Mouse (Mus musculus) bone marrow macrophage, adult 2 months (primary cell): ENCODE measurements around the gene Cpvl. TPM values are rescaled to one million over a fixed set of nuclear protein-coding genes. Genes with fewer than 3 reads are reported as not detected.

Source experiments
- H3K27ac ChIP-seq: 2 replicates; pipeline ENCODE4 v1.5.1; 2012; ENCODE audit warnings: low read depth, low read length; ENCODE audit not compliant: insufficient read depth
- H3K4me1 ChIP-seq: 2 replicates; pipeline ENCODE4 v1.6.1; 2012; ENCODE audit warnings: low read length; ENCODE audit not compliant: control insufficient read depth, insufficient read depth
- H3K4me3 ChIP-seq: 2 replicates; pipeline ENCODE4 v1.5.1; 2012; ENCODE audit warnings: mild to moderate bottlenecking, low read length, moderate library complexity; ENCODE audit not compliant: insufficient read depth
- CTCF ChIP-seq: IDR thresholded peaks from 2 replicates; pipeline ENCODE4 v1.5.1; 2012; ENCODE audit warnings: low read depth, mild to moderate bottlenecking, low read length, moderate library complexity
- POLR2A ChIP-seq: IDR thresholded peaks from 2 replicates; pipeline ENCODE4 v1.6.1; 2012; ENCODE audit warnings: mild to moderate bottlenecking, low read depth, low read length, borderline replicate concordance
- polyA plus RNA-seq: library from polyadenylated mRNA; stranded (reverse); fragments of >200 nt; gene quantifications from 2 replicates; pipeline ENCODE4 v1.2.4, GENCODE M21; 2012; ENCODE audit not compliant: missing spikeins, insufficient read depth, insufficient read length

The Cpvl gene
- polyA plus RNA-seq, 1 experiment: not detected

GRCm38 (mm10) chr6:53880530-53881234 is 97.8 kb downstream of the Cpvl start:
- Histone ChIP-seq H3K4me3 (peak overlapping the region; percentile 49), H3K27ac (no peak overlapping the region), H3K4me1 (no peaks in the 10 kb centered on the region)
- TF ChIP-seq POLR2A (no peak), CTCF (no peak)

GRCm38 (mm10) chr6:53879567-53879966 is 98.9 kb downstream of the Cpvl start:
- no peak overlapping the region for H3K4me3 ChIP-seq
- TF ChIP-seq CTCF: no peak
- TF ChIP-seq POLR2A: no peak
- no peak overlapping the region for H3K27ac ChIP-seq
- H3K4me1 ChIP-seq: no peaks in the 10 kb centered on the region

- Histone ChIP-seq H3K4me3 (no peak overlapping the region), H3K4me1 (no peaks in the 10 kb centered on the region), H3K27ac (no peak overlapping the region)
- no peak for TF ChIP-seq CTCF
- no peak for TF ChIP-seq POLR2A
Observed at GRCm38 (mm10) chr6:53874881-53875429, 103.5 kb downstream of the Cpvl start.

- Histone ChIP-seq H3K27ac (no peak overlapping the region), H3K4me3 (no peak overlapping the region)
- TF ChIP-seq POLR2A (no peak), CTCF (no peak)
Observed at GRCm38 (mm10) chr6:53871903-53872302, 106.6 kb downstream of the Cpvl start.

GRCm38 (mm10) chr6:53863011-53863410 is 115.5 kb downstream of the Cpvl start:
- H3K4me3 ChIP-seq: no peak overlapping the region
- H3K4me1 ChIP-seq: 0 out of 2 replicates have a peak, but pooled peaks cover 2% of the 10 kb centered on the region
- TF ChIP-seq POLR2A (no peak), CTCF (no peak)
- no peak overlapping the region for H3K27ac ChIP-seq

More at GRCm38 (mm10) chr6:53871903-53872302, 106.6 kb downstream of the Cpvl start:
- H3K4me1 ChIP-seq: no peaks in the 10 kb centered on the region

- TF ChIP-seq CTCF (no peak), POLR2A (no peak)
- Histone ChIP-seq H3K27ac (no peak overlapping the region), H3K4me1 (peaks cover 4% of the 10 kb centered on the region; the same call in 1 of the 2 replicates), H3K4me3 (no peak overlapping the region)
Observed at GRCm38 (mm10) chr6:53859106-53859505, 119.4 kb downstream of the Cpvl start.

GRCm38 (mm10) chr6:53857822-53858221 is 120.6 kb downstream of the Cpvl start:
- no peak for TF ChIP-seq POLR2A
- no peak for TF ChIP-seq CTCF
- H3K4me3 ChIP-seq: no peak overlapping the region
- H3K27ac ChIP-seq: no peak overlapping the region
- H3K4me1 ChIP-seq: peaks cover 5% of the 10 kb centered on the region; the same call in 1 of the 2 replicates

- no peak overlapping the region for H3K4me3 ChIP-seq
Observed at GRCm38 (mm10) chr6:53856775-53857174, 121.7 kb downstream of the Cpvl start.

GRCm38 (mm10) chr6:53854971-53855856 is 123.3 kb downstream of the Cpvl start:
- H3K4me1 ChIP-seq: peaks cover 5% of the 10 kb centered on the region; the same call in 1 of the 2 replicates
- H3K4me3 ChIP-seq: no peak overlapping the region
- H3K27ac ChIP-seq: no peak overlapping the region
- no peak for TF ChIP-seq CTCF
- TF ChIP-seq POLR2A: no peak

More at GRCm38 (mm10) chr6:53856775-53857174, 121.7 kb downstream of the Cpvl start:
- no peak for TF ChIP-seq POLR2A
- TF ChIP-seq CTCF: no peak
- H3K4me1 ChIP-seq: peaks cover 5% of the 10 kb centered on the region; the same call in 1 of the 2 replicates
- H3K27ac ChIP-seq: no peak overlapping the region
